Mouse (Mus musculus) retina, adult 2 months (tissue): ENCODE measurements at regions not wholly inside any gene's neighbourhood (a gene's known extent, or its start where the extent isn't known, plus 50 kb on each side); places are given as distances from the start of the nearest gene placed in this dataset.
"Not testable (repeated sequence)": the region's sequence is repeated elsewhere in the genome, so short reads cannot be mapped to it uniquely, and the experiment has no call there.

Experiments used
- DNase-seq: peaks from one replicate; pipeline ENCODE4 v3.0.0-alpha.2; 2012; ENCODE audit warnings: low read depth, low spot score

DNA sequence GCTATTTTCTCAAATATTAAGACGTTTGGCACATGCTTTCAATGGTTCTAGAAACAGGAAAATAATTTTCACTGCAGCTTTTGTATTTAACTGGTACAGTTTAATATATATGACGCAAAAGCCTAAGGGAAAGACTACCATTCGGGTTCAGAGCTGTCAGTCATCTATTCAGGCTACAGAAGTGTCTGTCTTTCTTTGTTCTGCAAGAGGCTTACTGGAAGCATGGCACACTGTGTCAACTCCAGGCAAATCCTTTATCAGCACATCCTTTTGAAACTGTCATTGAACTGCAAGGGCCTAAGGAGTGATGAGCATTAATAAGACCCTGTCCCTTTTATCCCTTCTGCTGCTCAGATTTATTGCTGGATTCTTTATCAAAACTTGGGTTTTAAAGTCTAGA is 303.8 kb upstream of the Gm5152 start:
- DNase-seq: not testable (repeated sequence)

DNA sequence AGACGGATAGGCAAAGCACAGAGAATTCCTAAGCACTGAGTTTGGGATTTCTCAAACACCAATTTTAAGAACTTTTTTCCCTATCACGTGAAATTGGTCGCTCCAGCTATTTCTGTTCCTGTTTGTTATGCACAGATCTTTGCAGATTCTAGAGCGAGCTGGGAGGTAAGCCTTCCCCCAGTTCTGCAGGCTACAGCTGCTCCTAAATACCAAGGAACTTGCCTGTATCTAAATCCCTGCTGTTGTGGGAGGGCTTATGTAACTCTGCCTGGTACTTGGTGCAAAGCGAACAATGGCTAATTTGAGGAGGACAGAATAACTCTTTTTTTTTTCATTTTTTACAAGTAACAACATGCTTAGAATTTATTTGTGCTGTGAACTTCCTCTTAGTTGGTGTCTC is 316.0 kb upstream of the Gm5152 start:
- DNase-seq: peak; percentile 2

GRCm38 (mm10) chr5:10592392-10592791 is 346.1 kb upstream of the Gm5152 start:
- DNase-seq: no peak

- DNase-seq: no peak
Measured at GRCm38 (mm10) chr5:10600774-10601173, 346.8 kb upstream of the Gm8871 start.

- no peak for DNase-seq
Measured at GRCm38 (mm10) chr5:10633176-10633575, 314.4 kb upstream of the Gm8871 start.

DNA sequence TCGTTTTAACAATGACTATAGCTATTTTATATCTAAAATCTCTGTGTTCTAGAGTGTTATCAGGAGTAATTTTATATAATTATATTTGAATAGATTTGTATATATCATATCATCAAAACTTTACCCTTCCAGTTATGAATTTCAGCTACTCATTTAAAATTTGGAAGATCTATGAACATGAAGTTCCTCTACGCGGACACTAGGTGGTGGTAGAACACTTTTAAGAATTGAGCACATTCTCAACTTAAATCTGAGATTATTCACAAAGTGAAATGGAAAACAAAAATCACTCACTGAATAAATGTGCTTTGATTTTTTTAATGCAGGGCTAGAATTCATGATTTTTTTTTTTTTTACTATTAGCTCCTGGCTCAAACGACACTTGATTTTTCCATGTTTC is 299.5 kb upstream of the Gm8871 start:
- no peak for DNase-seq

- no peak for DNase-seq
Measured at GRCm38 (mm10) chr5:10663301-10663700, 284.3 kb upstream of the Gm8871 start.

DNA sequence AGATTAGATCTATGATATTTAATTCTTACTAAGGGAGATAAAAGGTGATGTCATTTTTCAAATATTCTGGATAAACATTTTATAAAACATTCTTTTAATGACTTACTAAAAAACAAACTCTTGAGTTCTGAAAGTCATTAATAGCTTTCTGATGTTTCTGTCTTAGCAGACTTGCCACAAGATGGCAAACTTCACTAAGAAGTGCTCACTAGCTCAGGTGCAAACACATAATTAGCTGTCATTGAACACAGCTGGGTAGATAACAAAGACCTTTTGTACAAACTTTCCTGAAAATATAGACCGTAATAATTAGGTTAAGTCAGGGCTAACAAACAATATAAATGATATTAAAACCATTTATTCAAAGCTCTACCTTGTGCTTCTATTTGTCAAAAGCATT is 273.4 kb upstream of the Gm8871 start:
- DNase-seq: no peak

- no peak for DNase-seq
Measured at GRCm38 (mm10) chr5:10685519-10685918, 262.1 kb upstream of the Gm8871 start.

GRCm38 (mm10) chr5:10727056-10727455 is 220.5 kb upstream of the Gm8871 start:
- DNase-seq: no peak

GRCm38 (mm10) chr5:10749546-10749945 is 198.1 kb upstream of the Gm8871 start:
- DNase-seq: no peak

GRCm38 (mm10) chr5:10767469-10767868 is 180.1 kb upstream of the Gm8871 start:
- no peak for DNase-seq
